Mouse (Mus musculus): Measurements from ENCODE around the gene Iqck.

- TF ChIP-seq CTCF (IDR thresholded peaks at IDR 0.05; ENCODE audit: borderline replicate concordance, insufficient read depth, low read depth, low read length): peak; percentile 61; the same call in 1 of the 2 replicates
- TF ChIP-seq POLR2A (IDR thresholded peaks at IDR 0.05; ENCODE audit: borderline replicate concordance, insufficient read depth, low read length): no peak
These were observed 59.1 kb downstream of the Iqck start for GRCm38 (mm10) chr7:118914561-118915165.

Measured in cerebellum, adult 2 months (tissue).